Mouse (Mus musculus) lung, postnatal 0 days (tissue): ENCODE measurements around the gene Dpagt1. TPM values are rescaled to one million over a fixed set of nuclear protein-coding genes. Genes with fewer than 3 reads are reported as not detected.

ENCODE experiments used
- ATAC-seq: fragments of 200-750 bp; cut with Nextera tagmentation; 2 replicates; pipeline ENCODE4 v1.8.0; 2017; ENCODE audit warnings: moderate library complexity
- DNase-seq: peaks from one replicate; pipeline ENCODE4 v3.0.0-alpha.2; 2016; ENCODE audit warnings: low spot score
- H3K27ac ChIP-seq: fragments of 300-500 bp; sonication (generic); 2 replicates; pipeline ENCODE4 v1.5.1; 2014; ENCODE audit warnings: antibody characterized with exemption, mild to moderate bottlenecking, low read length, mixed read lengths
- H3K27me3 ChIP-seq: fragments of 300-500 bp; sonication (generic); replicated peaks from 2 replicates; pipeline ENCODE4 v1.6.1; 2014; ENCODE audit warnings: low read length, mixed read lengths; ENCODE audit not compliant: insufficient read depth
- H3K36me3 ChIP-seq: fragments of 300-500 bp; sonication (generic); 2 replicates; pipeline ENCODE4 v1.6.1; 2014; ENCODE audit warnings: low read length, mixed read lengths; ENCODE audit not compliant: insufficient read depth
- H3K4me1 ChIP-seq: fragments of 300-500 bp; sonication (generic); 2 replicates; pipeline ENCODE4 v1.6.1; 2014; ENCODE audit warnings: antibody characterized with exemption, low read depth, low read length, mixed read lengths; ENCODE audit not compliant: insufficient read depth
- H3K4me2 ChIP-seq: fragments of 300-500 bp; sonication (generic); replicated peaks from 2 replicates; pipeline ENCODE4 v1.6.1; 2014; ENCODE audit warnings: low read depth, mild to moderate bottlenecking, low read length, moderate library complexity, mixed read lengths
- H3K4me3 ChIP-seq: fragments of 300-500 bp; sonication (generic); 2 replicates; pipeline ENCODE4 v1.5.1; 2014; ENCODE audit warnings: low read depth, low read length
- H3K9ac ChIP-seq: fragments of 300-500 bp; sonication (generic); replicated peaks from 2 replicates; pipeline ENCODE4 v1.6.1; 2014; ENCODE audit warnings: low read depth, mild to moderate bottlenecking
- H3K9me3 ChIP-seq: fragments of 300-500 bp; sonication (generic); 2 replicates; pipeline ENCODE4 v1.6.1; 2016; ENCODE audit warnings: low read length, mixed read lengths
- CTCF ChIP-seq: IDR thresholded peaks from 2 replicates; pipeline ENCODE4 v1.5.1; 2016; ENCODE audit warnings: antibody characterized with exemption, mild to moderate bottlenecking
- EP300 ChIP-seq: IDR thresholded peaks from 2 replicates; pipeline ENCODE4 v1.6.1; 2016; ENCODE audit warnings: antibody characterized with exemption, mild to moderate bottlenecking, control low read depth
- WGBS: fragments of 180-500 bp; shearing (Covaris S2); extraction: QIAGEN DNeasy Blood & Tissue Kit; methylation state at CpG from one replicate; pipeline ENCODE4 v1.1.7; 2014; 5-methylcytosine and 5-hydroxymethylcytosine counted together
- polyA plus RNA-seq: library from polyadenylated mRNA; unstranded; fragments of >200 nt; fragmentation: Nextera tagmentation; extraction: Ambion mirVana; gene quantifications from 2 replicates; pipeline ENCODE4 v1.2.1, GENCODE M21; 2015

The Dpagt1 gene
- polyA plus RNA-seq, 1 experiment from 2014 or later = 42.1 TPM

DNA sequence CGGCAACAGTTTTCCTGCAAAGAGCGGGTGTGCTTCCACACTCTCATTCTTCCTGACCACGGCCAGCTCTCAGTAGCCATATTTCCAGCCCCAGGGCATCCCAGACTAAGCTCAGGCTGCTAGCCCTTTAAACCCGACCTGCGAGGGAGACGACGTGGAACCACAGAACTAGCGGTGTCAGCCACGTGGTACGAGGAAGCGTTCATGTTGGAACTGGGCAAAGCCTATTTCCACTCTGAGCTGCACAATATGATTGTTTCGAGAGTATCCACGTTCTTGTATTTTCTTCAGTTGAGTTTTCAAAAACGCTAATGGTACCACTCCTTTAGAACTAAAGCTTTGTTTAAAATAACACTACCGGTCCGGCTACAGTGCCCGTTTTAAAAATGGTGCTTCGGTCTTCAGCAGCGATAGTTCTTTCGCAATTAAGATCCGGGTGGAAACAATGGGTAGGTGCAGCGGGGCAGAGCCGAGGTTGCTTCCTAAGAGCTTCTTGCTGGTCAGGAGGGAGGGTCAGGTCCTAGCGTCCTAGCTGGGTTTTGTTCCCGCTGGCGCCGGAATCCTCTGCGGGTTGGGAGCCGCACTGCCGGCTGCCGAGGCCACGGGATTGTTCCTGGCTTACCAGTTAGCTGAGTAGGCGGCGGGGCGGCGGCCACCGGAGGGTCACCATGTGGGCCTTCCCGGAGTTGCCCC is 698 bp downstream of the Dpagt1 start:
- Histone ChIP-seq H3K4me1 (no peaks in the 10 kb centered on the region), H3K9ac (peak overlapping the region; percentile 73), H3K27me3 (no peaks in the 10 kb centered on the region), H3K4me2 (peak overlapping the region; percentile 83), H3K4me3 (peak overlapping the region; percentile 69), H3K9me3 (no peaks in the 10 kb centered on the region), H3K27ac (peak overlapping the region; percentile 91), H3K36me3 (no peaks in the 10 kb centered on the region; the same call in 1 of the 2 replicates)
- DNase-seq = peak; percentile 95
- ATAC-seq = peak; percentile 95
- TF ChIP-seq CTCF = no peak; the same call in 1 of the 2 replicates
- peak; percentile 49; the same call in 1 of the 2 replicates for TF ChIP-seq EP300
- under 1% methylated on average over 38 of the region's 38 CpGs for WGBS

DNA sequence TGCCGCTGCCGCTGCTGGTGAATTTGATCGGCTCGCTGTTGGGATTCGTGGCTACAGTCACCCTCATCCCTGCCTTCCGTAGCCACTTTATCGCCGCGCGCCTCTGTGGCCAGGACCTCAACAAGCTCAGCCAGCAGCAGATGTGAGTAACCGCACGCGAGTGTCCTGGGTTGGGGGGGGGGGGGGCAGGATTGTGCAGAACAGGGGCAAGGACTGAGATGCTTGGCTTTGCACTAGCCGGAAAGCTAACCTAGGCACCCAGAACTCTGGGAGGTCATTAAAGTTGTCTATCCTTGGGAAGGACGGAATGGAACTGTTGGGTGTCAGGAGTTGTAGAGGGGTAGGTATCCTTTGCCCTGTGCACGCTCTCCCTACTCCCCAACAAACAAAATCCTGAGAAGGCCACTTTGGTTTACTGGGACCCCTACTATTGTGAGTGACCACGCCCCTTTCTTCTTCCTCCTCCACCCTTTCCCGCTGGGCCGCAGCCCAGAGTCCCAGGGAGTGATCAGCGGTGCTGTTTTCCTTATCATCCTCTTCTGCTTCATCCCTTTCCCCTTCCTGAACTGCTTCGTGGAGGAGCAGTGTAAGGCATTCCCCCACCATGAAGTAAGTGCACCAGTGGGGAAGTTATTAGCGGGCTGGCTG is 1.4 kb downstream of the Dpagt1 start:
- no peaks in the 10 kb centered on the region for H3K27me3 ChIP-seq
- H3K4me3 ChIP-seq = peak overlapping the region; percentile 69
- WGBS = under 1% methylated on average over 22 of the region's 22 CpGs
- ATAC-seq (peak; percentile 20), DNase-seq (peak; percentile 48)
- peak overlapping the region; percentile 91 for H3K27ac ChIP-seq
- H3K4me2 ChIP-seq = peak overlapping the region; percentile 83
- H3K9me3 ChIP-seq = no peaks in the 10 kb centered on the region
- H3K9ac ChIP-seq = peak overlapping the region; percentile 73
- TF ChIP-seq CTCF = no peak
- TF ChIP-seq EP300 = no peak; the same call in 1 of the 2 replicates
- no peaks in the 10 kb centered on the region; the same call in 1 of the 2 replicates for H3K36me3 ChIP-seq
- no peaks in the 10 kb centered on the region for H3K4me1 ChIP-seq

DNA sequence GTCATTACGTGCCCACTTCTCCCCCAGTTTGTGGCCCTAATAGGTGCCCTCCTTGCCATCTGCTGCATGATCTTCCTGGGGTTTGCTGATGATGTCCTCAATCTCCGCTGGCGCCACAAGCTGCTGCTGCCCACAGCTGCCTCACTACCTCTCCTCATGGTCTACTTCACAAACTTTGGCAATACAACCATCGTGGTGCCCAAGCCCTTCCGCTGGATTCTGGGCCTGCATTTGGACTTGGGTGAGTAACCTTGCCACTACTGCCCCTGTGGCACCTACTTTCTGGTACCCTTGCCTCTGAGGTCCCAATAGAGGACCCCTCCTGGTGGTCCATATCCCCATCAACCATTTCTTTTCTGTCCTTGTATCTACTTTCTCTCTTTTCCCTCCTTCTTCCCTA is 2.1 kb downstream of the Dpagt1 start:
- H3K4me3 ChIP-seq = no peak overlapping the region
- H3K36me3 ChIP-seq = peaks cover 7% of the 10 kb centered on the region; the same call in 1 of the 2 replicates
- no peak for DNase-seq
- H3K4me1 ChIP-seq = no peaks in the 10 kb centered on the region
- ATAC-seq = no peak
- H3K9ac ChIP-seq = no peak overlapping the region
- no peaks in the 10 kb centered on the region for H3K27me3 ChIP-seq
- H3K4me2 ChIP-seq = peak overlapping the region; percentile 83
- no peaks in the 10 kb centered on the region for H3K9me3 ChIP-seq
- no peak overlapping the region for H3K27ac ChIP-seq
- TF ChIP-seq EP300 (no peak), CTCF (no peak)
- WGBS = 78% methylated on average over 5 of the region's 5 CpGs

GRCm38 (mm10) chr9:44330736-44331135 is 4.9 kb downstream of the Dpagt1 start:
- DNase-seq (no peak), ATAC-seq (no peak)
- H3K27me3 ChIP-seq = no peaks in the 10 kb centered on the region
- TF ChIP-seq EP300 (no peak), CTCF (no peak)
- H3K4me2 ChIP-seq = no peak overlapping the region
- H3K27ac ChIP-seq = no peak overlapping the region
- H3K9me3 ChIP-seq = no peaks in the 10 kb centered on the region
- H3K36me3 ChIP-seq = peaks cover 11% of the 10 kb centered on the region; the same call in 1 of the 2 replicates
- peaks cover 2% of the 10 kb centered on the region for H3K4me1 ChIP-seq
- no peak overlapping the region for H3K4me3 ChIP-seq
- 92% methylated on average over 6 of the region's 6 CpGs for WGBS
- no peak overlapping the region for H3K9ac ChIP-seq

DNA sequence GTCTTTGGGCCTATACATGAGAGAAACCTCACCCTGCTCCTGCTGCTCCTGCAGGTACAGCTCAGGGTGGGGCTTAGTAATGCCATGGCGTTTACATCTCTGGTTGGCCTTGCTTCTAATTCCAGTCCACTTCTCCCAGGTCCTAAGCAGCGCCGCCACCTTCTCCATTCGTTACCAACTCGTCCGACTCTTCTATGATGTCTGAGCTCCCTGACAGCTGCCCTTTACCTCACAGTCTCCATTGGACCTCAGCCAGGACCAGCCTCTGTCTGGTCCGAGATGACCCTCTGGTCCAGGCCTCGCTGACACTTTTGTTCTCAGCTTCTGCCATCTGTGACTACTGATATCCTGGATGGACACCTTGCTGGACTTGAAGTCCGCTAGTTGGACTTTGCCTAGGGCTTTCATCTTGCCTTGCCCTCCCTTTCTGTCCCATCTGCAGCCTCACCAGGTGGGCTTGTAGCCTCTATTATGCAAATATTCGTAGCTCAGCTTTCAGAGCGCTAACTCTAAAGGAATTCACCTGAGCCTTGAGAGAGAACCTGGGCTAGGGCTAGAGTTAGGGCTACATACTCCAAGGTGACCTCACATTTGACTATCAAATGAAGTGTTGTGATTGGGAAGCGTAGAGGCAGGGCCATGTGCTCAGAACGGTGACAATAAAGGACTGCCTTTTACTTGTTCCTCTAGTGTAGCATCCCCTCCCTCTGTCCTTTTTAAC is 7.3 kb downstream of the Dpagt1 start:
- no peaks in the 10 kb centered on the region for H3K9me3 ChIP-seq
- no peak overlapping the region for H3K4me2 ChIP-seq
- H3K27ac ChIP-seq = no peak overlapping the region
- no peak for TF ChIP-seq EP300
- TF ChIP-seq CTCF = no peak
- 93% methylated on average over 13 of the region's 13 CpGs for WGBS
- H3K4me1 ChIP-seq = peaks cover 5% of the 10 kb centered on the region
- H3K27me3 ChIP-seq = no peaks in the 10 kb centered on the region
- ATAC-seq (no peak), DNase-seq (no peak)
- H3K36me3 ChIP-seq = peaks cover 11% of the 10 kb centered on the region; the same call in 1 of the 2 replicates
- no peak overlapping the region for H3K9ac ChIP-seq
- H3K4me3 ChIP-seq = no peak overlapping the region
